ENCODE assay signal across 8 mouse cellular contexts in the genomic region with DNA sequence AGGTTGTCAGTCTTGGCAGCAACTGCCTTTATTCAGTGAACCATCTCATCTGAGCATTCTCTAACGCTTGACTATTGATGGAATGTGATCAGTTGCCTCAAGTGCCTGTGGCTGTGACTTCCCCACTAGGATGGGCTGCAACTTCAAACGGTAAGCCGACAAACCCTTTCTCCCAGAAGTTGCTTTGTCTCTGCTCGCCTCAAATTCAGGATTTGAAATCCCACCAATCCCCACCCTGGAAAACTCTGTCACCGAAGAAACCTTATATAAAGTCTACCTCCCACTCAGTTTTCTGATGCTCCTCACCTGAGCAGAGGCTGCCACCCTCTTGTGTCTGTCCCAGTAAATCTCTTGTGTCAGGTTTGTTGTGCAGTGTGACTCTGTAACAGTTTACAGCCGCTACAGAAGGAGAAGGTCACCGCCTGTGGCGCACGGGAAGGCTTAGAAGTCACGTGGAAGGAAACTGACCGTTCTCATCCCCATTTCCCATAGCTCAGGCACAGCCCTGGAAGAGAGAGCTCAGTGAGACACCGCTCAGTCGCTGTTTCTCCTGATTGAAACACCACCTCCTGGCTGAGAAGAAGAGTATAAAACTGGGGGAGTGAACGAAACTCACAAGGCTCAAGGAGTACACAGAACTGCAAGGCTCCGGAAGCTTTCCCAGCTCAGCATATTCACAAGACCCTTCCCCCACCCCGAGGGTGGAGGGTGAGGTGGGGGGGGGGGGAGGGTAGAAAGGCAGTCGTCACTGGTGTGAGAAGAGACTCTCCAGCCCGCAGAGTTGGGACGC. TPM values are rescaled to one million over a fixed set of nuclear protein-coding genes. Genes with fewer than 3 reads are reported as not detected.
A peak's percentile ranks its signal among the peaks of the same experiment; 100 is the strongest.
DNase-seq lines count a peak whose midpoint lies in the region; ATAC-seq lines count a peak whose summit lies in the region.

No protein-coding gene starts in this region.

- no peaks in the 10 kb centered on the region; the same call in 1 of the 2 replicates for H3K9me3 ChIP-seq in hindbrain, embryonic 10.5 days
- H3K9me3 ChIP-seq in midbrain, embryonic 10.5 days (replicated peaks): no peaks in the 10 kb centered on the region; the same call in 1 of the 2 replicates

- WGBS in hindbrain, embryonic 10.5 days: 9% methylated on average over 19 of the region's 19 CpGs
- 5% methylated on average over 19 of the region's 19 CpGs for WGBS in midbrain, embryonic 10.5 days

- no peaks in the 10 kb centered on the region for H3K36me3 ChIP-seq in hindbrain, embryonic 10.5 days
- no peaks in the 10 kb centered on the region for H3K36me3 ChIP-seq in midbrain, embryonic 10.5 days

- H3K27me3 ChIP-seq in hindbrain, embryonic 10.5 days (ENCODE audit: insufficient read depth, poor library complexity, severe bottlenecking): no peaks in the 10 kb centered on the region
- H3K27me3 ChIP-seq in midbrain, embryonic 10.5 days (ENCODE audit: low read depth, poor library complexity, severe bottlenecking): no peaks in the 10 kb centered on the region

- ATAC-seq in cerebellum, adult (ENCODE audit: insufficient number of reproducible peaks, low FRiP score, low TSS enrichment): no peak

- peak overlapping the region; percentile 39 for H3K4me3 ChIP-seq in hindbrain, embryonic 10.5 days
- H3K4me3 ChIP-seq in midbrain, embryonic 10.5 days: peak overlapping the region; percentile 42

- peaks cover 8% of the 10 kb centered on the region for H3K4me1 ChIP-seq in hindbrain, embryonic 10.5 days (replicated peaks)
- H3K4me1 ChIP-seq in midbrain, embryonic 10.5 days: peaks cover 11% of the 10 kb centered on the region

- H3K27ac ChIP-seq in hindbrain, embryonic 10.5 days: peak overlapping the region; percentile 66
- H3K27ac ChIP-seq in midbrain, embryonic 10.5 days (replicated peaks): peak overlapping the region; percentile 68; the same call in 1 of the 2 replicates

- peak; percentile 72 for DNase-seq in heart, adult 11 months
- DNase-seq in heart, adult 9 months (ENCODE audit: low spot score in 2 of 2): no peak
- peak; percentile 7 for DNase-seq in Muller cell, postnatal 12 days (ENCODE audit: inconsistent ontology term)
- DNase-seq in hindbrain, embryonic 10.5 days (ENCODE audit: low spot score): peak; percentile 39
- peak; percentile 51 for DNase-seq in midbrain, embryonic 10.5 days (ENCODE audit: low spot score)
- DNase-seq in thymus, postnatal 0 days (ENCODE audit: low spot score): no peak
- no peak for DNase-seq in cerebellum, adult 9-11 months

RNA-seq across cellular contexts. Expression of a gene that starts 27.9 kb away (rescaled TPM):
- not detected in 2 replicates for polyA plus RNA-seq in hindbrain, embryonic 10.5 days (2016; fragmentation: Nextera tagmentation; extraction: Ambion mirVana)
- not detected in 2 replicates for polyA plus RNA-seq in midbrain, embryonic 10.5 days (2016; fragmentation: Nextera tagmentation; extraction: Ambion mirVana)
- 0.21 and 0.39 TPM in 2 replicates for polyA plus RNA-seq in thymus, postnatal 0 days (2015; fragmentation: Nextera tagmentation; extraction: Ambion mirVana)

RNA-seq across cellular contexts. Expression of a gene that starts 50.5 kb away (rescaled TPM):
- polyA plus RNA-seq in hindbrain, embryonic 10.5 days (2016; fragmentation: Nextera tagmentation; extraction: Ambion mirVana): 0.12 TPM in 1 of 2 replicates, not detected in the other
- polyA plus RNA-seq in midbrain, embryonic 10.5 days (2016; fragmentation: Nextera tagmentation; extraction: Ambion mirVana): not detected in 2 replicates
- 0.13 and 0.26 TPM in 2 replicates for polyA plus RNA-seq in thymus, postnatal 0 days (2015; fragmentation: Nextera tagmentation; extraction: Ambion mirVana)

Comparison
In these comparisons a context has a peak if more than half of its experiments do, and no peak if none do; other contexts are left out.
1. DNase-seq: peak in heart, adult 11 months (single experiment), Muller cell, postnatal 12 days (single experiment), hindbrain, embryonic 10.5 days (single experiment) and midbrain, embryonic 10.5 days (single experiment); none in heart, adult 9 months (0 of 2), thymus, postnatal 0 days (single experiment) and cerebellum, adult 9-11 months (single experiment).